Mouse (Mus musculus) retina, postnatal 7 days (tissue): ENCODE results near the gene Ranbp17.
"Not testable (repeated sequence)": the region's sequence is repeated elsewhere in the genome, so short reads cannot be mapped to it uniquely, and the experiment has no call there.

Source experiments
- DNase-seq: peaks from one replicate; pipeline ENCODE4 v3.0.0-alpha.2; 2012; ENCODE audit warnings: low read depth, low spot score

Gene Ranbp17

GRCm38 (mm10) chr11:33513376-33513991, at the start of gene Ranbp17:
Ranbp17 (minus strand) TSS chr11:33513746.
- peak; percentile 50 for DNase-seq

DNA sequence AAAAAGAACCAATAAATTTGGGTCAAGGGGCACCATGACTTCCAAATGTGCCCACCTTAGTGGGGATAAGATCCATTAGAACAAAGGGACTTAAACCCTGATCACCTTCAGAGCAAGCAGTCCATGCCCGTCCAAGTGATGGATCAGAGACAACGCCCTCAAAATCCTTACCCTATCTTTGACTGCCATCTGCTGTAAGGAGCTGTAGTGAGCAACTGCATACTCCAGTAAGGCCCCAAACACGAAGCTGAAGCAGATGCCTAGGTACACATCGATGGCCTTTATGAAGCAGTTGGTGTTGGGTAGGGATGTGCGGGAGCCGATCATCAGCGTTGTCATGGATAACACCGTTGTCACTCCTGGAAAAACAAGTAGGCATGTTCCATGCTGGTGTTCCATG, 40.6 kb upstream of the Ranbp17 start:
- DNase-seq, result peak; percentile 20

- DNase-seq, result no peak
Observed at GRCm38 (mm10) chr11:33550861-33551560, 37.5 kb upstream of the Ranbp17 start.

DNA sequence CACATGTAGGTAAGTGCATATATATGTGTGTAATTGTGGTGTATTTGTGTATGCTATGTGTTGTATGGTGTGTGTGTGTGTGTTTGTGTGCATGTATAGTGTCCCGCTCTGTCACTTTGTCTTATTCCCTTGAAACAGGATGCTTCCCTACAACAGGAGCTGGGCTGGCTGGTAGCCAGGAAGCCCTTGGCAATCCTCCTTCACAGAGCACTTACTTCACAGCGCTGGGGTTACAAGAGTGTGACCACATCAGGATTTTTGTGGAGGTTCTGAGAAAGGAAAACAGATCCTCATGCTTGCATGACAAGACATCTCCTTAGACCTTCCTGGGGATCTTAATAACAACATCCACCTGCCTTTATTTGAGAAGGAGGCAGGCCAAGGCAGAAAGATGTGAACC, 33.8 kb upstream of the Ranbp17 start:
- DNase-seq, result no peak

GRCm38 (mm10) chr11:33544945-33545344, 31.4 kb upstream of the Ranbp17 start:
- DNase-seq, result no peak

- no peak for DNase-seq
Observed at GRCm38 (mm10) chr11:33544121-33544520, 30.6 kb upstream of the Ranbp17 start.

GRCm38 (mm10) chr11:33537390-33538125, 24.0 kb upstream of the Ranbp17 start:
- DNase-seq, result no peak

GRCm38 (mm10) chr11:33536636-33537035, 23.1 kb upstream of the Ranbp17 start:
- DNase-seq, result no peak

- DNase-seq, result no peak
Observed at GRCm38 (mm10) chr11:33534541-33534940, 21.0 kb upstream of the Ranbp17 start.

DNA sequence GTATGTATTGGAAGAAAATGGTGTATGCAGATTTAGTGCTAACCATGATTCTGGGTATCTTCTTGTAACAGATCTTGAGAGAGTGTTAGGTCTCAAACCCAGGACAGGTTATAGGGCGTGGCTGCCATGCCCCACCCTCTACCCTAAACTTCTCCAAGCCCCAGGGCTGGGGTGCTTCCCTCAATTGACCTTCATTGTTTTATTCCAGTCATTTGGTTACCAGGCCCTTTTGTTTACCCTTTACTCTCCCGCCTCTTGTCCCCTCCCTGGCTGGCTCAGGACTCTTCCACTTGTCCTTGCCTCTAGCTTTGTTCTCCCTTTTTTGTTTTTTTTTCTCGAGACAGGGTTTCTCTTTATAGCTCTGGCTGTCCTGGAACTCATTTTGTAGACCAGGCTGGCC, 20.0 kb upstream of the Ranbp17 start:
- DNase-seq, result no peak

DNA sequence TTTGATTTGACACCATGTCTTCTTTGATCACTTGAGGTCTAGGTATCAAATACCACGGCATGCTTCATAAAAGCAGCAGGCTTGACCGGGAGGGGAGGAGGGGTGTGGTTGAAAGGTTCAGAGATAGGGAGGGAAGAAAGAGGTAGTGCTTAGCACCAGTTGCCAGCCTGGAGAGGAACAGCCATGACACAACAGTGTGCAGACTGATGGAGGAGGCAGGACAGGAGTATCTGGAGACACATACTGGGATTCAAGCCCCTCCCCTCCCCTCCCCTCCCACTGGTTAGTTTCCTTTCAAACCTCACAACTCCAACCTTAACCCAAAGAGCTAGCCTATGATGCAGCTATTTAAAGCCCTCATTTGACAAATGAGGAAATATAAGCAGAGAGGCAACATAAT, 16.0 kb upstream of the Ranbp17 start:
- DNase-seq, result no peak

GRCm38 (mm10) chr11:33512854-33513375, 631 bp downstream of the Ranbp17 start:
- peak; percentile 60 for DNase-seq

DNA sequence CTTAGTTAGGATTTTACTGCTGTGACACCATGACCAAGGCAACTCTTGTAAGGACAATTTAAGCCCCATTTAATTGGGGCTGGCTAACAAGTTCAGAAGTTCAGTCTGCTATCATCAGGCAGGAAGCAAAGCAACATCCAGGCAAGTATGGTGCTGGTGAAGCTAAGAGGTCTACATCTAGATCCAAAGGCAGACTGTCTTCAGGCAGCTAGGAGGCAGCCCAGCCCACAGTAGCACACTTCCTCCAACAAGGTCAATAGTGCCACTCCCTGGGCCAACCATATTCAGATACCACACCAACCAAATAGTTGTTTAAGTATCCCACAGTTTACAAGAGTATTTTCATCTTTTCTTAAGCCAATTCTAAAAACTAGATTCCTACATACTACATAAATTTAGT, 4.1 kb downstream of the Ranbp17 start:
- DNase-seq, result no peak

- DNase-seq, result no peak
Observed at GRCm38 (mm10) chr11:33485746-33486145, 27.8 kb downstream of the Ranbp17 start.

DNA sequence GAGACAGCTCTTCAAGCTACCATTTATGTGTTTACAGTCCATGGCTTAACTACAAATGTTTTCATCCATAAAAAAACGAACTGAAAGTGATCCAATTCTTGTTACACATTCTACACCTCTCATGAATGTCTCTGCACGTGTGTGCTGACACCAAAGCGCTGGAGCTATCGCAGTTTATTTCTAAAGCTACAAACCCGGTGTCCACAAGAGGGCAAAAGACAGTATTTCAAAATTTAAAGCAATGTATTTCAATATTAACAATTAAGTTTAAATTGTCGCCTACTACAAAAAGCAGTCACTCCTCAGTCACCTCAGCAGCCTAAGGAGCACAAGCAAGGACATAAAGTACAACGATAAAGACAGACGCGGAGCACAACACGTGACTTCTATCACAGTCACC, 33.1 kb downstream of the Ranbp17 start:
- DNase-seq, result no peak

DNA sequence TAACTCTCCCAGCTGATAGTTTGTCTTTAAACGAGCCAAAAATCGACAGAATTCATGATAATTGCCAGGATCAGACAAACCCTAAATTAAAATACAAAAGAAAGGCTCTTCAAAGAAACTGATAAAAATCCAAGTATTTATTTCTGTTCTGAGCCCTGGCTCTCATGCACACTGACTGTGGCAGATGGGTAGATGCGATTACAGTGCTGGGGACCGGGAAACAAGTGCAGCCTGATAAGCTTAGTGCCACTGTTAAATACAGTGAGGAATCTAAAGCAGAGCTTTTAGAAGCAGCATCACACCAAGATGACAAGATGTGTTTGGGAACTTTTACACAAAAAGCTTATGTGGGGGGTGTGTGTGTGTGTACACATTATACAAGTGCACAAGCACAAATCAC, 34.3 kb downstream of the Ranbp17 start:
- no peak for DNase-seq

- DNase-seq, result no peak
Observed at GRCm38 (mm10) chr11:33476634-33477033, 36.9 kb downstream of the Ranbp17 start.

- DNase-seq, result no peak
Observed at GRCm38 (mm10) chr11:33461172-33461571, 52.4 kb downstream of the Ranbp17 start.

GRCm38 (mm10) chr11:33454069-33454468, 59.5 kb downstream of the Ranbp17 start:
- DNase-seq, result no peak

- DNase-seq, result no peak
Observed at GRCm38 (mm10) chr11:33433813-33434212, 79.7 kb downstream of the Ranbp17 start.

GRCm38 (mm10) chr11:33428238-33428637, 85.3 kb downstream of the Ranbp17 start:
- not testable (repeated sequence) for DNase-seq

DNA sequence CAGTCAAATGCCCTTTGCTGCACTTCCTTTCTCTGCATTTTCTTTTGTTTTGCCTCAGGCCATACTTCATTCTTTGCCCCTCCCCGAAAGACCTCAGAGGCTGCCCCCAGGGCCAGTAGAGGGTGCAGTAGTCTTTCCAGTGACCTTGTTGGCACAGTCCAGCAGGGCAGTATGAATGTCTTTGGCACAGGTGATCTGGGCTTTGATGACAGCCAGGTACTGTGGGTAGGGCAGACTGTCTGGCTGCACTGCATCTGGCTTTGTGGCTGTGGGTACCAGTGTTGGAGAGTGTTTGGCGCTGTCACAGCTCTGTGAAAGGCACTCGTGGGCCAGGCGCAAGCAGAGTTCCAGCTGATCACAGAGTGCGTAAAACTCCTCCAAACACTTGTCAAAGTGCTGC, 85.8 kb downstream of the Ranbp17 start:
- not testable (repeated sequence) for DNase-seq
